Mouse (Mus musculus) megakaryocyte-erythroid progenitor cell, adult 5-6 weeks (primary cell): Measurements from ENCODE around the gene Anapc2. TPM values are rescaled to one million over a fixed set of nuclear protein-coding genes. Genes with fewer than 3 reads are reported as not detected.

Experiments
- ATAC-seq: replicated peaks from 2 replicates; pipeline ENCODE4 v1.8.0; 2016; ENCODE audit warnings: mild to moderate bottlenecking, inconsistent platforms; ENCODE audit not compliant: severe bottlenecking, poor library complexity, low FRiP score, low TSS enrichment
- total RNA-seq, 2 experiments: library from RNA; stranded (forward) in 1 of 2; stranded (reverse) in 1 of 2; fragments of 200-1000, 215-1000 nt in 1 of 2; fragments of >200 nt in 1 of 2; fragmentation: Nextera tagmentation in 1 of 2; gene quantifications; 2 replicates each; pipeline ENCODE4 v1.2.3; 2014 to 2017

The Anapc2 gene
- total RNA-seq, 2 experiments from 2014 or later, result 39.0 to 56.6 TPM

DNA sequence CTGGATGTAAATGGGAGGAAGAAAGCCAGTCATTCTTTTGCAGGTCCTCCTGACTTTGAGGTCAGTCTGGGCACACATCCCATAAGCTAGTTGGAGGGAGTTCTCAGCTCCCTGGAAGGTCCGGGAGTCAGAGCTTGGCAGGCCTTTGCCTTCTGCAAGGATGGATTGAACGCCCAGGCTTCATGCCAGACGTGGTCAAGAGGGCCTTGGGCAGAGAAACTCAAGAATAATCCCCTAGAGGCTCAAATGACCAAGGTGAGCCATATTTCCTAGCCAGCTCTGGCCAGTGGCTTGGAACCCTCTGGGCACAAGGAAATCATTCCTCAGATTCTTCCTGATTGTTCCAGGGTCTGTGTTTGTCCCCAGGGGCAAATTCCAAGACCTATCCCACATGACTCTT lies 7.4 kb upstream of the Anapc2 start:
- no peak for ATAC-seq

DNA sequence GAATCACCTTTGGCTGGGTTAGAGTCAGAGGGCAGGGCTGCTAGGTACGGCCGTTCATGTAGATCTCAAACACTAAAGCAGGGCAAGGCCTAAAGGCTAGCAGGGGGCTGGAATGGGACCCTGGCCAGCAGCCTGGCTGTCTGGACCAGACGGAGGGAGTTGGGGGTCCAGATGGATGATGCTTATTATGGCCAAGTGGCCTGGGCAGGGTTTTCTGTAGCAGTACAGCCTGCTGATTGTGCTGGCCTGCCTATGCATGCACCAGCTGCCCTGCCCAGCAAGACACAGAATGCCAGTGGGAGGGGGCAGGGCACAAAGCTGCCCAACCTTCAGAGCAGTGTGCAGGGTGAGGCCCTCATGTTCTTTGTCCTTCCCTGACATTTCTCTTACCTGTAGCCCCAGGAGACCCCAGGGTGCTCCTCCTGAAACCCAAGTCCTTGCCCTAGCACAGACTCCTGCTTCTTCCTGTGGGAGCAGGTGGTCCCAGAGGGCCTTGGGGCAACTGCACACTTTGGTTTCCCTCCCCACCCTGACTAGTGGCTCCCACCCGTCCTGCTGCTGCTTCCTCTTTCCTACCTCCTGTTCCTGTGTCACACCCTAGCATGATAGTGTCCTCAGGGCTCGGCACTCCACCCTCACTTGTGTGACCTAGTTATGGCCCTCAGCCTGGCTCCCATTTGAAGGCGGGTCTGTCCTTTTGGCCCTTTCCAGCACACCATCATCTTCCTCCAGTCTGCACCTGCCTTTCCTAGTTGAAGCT lies 6.2 kb upstream of the Anapc2 start:
- ATAC-seq, result no peak

DNA sequence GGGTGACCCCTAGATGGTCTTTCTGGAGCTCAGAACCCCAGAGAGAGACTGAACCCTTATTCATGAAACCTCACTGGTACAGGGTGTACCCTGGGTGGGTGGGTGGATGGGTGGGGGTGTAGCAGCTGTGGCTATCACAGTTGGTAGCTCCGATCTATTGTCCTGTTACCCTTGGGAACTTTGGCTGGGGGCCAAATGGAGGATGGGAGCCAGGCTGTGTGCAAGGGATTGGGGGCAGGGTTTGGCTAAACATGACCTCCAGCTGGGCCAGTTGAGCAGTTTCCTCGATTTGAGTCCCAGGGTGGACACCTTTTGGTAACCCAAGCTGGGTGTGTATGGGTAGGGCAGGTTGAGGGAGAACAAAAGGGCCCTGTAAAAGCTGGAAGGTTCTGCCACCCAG lies 5.6 kb upstream of the Anapc2 start:
- no peak for ATAC-seq

DNA sequence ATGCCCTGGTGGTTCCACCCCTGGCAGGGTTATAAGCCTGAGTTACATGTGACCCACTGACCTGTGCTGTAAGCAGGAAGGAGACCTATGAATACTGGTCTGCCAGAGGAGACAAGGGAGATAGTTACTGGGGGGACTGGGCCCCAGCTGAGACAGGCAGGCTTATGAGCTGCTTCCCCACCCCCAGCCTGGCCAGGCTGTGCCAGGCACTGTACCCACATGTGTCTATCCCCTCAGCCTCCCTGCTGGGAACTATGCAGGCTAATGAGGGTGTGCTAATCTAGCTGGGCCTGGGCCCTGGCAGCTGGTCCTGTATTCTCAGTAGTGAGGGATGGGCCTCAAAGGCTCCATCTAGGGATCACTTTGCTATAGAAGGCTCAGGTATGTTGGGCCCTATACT lies 5.0 kb upstream of the Anapc2 start:
- ATAC-seq, result no peak

DNA sequence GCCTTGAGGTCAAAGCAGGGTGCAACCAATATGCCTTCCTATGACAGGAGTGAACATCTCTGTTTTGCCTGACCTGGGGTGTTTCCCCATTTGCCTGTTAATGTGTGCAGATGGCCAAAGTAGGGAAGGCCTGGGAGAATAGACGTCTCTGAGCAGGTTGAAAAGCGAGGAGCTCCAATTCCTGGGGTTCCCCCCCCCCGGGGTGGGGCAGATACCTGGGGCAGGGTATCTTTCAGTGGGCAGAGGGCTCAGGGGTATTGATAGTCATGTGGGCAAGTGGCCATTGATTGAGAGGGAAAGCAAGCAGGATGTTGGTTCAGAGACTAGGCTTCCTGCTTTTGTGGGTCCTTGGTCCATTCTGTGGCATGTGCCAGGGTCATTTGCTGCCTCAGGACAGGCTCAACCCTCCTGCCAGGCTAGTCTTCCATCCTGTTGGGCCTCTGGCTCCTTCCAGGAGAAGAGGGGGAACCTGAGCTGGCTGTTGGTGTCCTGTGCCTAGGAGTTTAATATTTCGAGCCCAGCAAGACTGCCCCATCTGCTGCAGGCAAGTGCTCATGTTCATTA lies 4.5 kb upstream of the Anapc2 start:
- no peak for ATAC-seq

DNA sequence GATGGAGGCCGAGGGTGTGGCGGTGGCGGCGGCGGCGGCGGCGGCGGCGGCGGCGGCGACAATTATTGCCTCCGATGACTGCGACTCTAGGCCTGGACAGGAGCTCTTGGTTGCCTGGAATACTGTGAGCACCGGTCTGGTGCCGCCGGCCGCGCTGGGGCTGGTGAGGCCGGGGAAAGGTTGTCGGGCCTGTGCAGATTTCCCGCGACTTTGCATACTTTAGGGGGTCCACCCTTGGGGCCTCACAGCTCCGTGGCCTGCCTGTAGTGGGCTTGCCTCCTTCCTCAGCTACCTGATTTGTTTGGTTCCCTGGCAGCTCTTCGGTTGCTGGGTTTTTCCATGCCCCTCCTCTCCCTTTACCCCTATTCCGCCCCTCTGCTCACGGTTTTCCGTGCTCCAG lies 237 bp downstream of the Anapc2 start:
- no peak for ATAC-seq

DNA sequence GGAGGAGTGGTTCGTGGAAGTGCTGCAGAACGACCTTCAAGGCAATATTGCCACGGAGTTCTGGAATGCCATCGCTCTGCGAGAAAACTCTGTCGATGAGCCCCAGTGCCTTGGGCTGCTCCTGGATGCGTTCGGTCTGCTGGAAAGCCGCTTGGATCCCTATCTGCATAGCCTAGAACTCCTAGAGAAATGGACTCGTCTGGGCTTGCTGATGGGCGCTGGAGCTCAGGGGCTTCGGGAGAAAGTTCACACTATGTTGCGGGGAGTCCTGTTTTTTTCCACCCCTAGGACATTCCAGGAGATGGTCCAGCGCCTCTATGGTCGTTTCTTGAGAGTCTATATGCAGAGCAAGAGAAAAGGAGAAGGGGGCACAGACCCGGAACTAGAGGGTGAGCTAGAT lies 732 bp downstream of the Anapc2 start:
- no peak for ATAC-seq

DNA sequence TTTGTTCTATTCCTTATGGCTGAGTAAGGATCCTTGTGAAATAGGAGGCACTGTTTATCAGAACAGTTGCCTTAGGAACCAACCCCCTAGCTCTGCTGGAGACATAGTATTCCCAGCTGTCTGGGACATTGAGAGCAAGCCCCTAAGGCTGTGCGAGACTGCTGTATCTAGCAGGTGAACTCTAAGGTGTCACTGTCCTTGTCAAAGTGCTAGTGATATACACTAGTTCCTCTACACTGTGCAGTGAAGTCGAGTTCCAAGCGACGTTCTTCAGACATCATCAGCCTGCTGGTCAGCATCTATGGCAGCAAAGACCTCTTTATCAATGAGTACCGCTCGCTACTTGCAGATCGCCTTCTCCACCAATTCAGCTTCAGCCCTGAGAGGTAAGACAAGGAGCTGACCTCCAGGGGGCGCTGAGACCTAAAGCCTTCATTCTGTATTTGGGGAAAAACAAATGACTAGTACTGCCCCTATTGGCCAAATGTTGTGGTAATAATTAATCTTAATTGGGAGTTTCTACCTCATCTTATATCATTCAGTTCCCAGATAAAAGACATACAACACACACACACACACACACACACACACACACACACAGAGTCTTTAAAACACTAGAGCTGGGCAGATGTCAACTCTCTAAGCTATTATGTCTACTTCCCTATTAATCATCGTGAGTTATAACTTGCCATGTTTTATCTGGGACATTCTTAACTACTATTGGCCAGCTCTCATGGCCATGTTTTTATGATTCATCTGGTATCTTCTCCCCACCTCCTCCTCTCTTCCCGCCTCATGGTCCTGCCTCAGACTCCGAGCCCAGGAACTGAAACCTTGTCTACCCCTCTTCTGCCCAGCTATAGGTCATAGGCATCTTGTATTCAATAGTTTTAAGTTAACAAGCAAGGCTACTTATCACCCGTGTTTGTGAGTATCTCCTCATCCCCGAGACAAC lies 6.9 kb downstream of the Anapc2 start:
- peak; percentile 95 for ATAC-seq

DNA sequence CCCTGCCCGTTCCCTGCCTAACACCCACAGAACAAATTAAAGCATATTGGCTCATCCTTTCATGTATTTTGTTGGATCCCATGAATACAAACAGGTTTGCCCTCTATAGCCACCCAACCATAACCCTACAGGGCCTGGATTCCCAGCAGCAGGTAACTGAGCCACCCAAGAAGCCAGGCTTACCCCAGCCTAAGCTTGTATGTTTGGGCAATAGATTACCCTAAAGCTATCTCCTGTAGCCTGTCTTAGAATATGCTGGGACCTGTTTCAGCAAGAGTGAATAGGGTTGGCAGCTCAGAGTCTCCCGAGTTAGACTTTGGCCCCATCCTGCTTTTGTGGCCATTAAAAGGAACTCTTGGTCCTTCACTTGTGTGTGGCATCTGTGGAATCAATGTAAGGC lies 13.3 kb downstream of the Anapc2 start:
- ATAC-seq, result no peak

DNA sequence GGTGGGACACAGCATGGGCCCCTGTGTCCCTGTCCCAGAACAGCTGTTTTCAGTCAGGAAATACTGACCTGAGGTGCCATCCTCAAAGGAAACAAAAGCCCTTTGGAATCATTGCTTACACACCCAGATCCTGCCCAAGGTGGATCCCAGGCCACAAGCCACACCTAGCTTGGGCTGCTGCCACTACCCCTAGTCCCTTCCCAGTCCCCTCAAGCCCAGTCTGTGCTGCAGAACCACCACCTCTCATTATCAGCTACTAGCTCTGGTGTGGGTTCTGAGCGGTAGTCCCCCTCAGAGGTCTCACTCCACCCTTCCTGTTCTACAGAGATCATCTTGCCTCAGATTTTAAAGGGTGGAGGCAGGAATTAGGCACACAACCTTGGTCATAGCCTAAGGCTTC lies 14.0 kb downstream of the Anapc2 start:
- ATAC-seq, result peak; percentile 59

DNA sequence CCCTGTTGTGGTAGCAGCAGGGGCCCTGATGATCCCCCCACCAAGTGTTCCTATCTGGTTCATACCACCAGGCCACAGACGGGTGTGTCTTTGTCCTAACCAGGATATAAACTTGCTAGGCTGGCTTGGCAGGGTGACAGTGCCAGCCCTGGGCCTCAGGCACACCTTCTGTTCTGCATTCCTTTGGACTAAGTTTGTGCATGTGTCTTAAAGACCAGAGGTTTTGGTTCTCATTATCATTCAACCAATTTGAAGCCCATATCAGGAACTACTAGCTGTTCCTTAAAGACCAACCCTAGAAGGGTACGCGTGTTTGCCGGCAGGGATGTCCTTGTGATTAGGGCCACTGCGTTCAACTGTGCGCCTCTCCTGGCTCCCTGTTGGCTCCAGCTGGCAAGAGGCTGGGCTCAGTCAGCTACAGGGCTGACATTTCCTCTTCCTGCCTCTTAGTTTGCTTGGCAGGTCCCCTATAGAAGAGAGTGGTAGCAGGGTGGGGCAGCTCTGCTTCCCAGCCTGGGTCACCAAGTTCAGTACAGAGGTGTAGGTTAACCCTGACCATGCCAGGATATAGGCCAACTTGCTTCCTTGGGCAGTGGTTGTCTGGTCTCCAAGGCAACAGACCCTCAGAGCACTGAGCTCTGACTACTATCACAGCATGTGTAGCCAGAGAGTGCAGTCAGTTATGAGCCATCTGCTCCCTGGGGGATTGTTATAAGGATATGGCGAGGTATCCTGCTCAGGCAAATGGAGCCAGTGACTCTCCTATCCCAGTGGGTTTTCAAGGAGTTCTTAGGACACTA lies 14.8 kb downstream of the Anapc2 start:
- ATAC-seq, result peak; percentile 76

DNA sequence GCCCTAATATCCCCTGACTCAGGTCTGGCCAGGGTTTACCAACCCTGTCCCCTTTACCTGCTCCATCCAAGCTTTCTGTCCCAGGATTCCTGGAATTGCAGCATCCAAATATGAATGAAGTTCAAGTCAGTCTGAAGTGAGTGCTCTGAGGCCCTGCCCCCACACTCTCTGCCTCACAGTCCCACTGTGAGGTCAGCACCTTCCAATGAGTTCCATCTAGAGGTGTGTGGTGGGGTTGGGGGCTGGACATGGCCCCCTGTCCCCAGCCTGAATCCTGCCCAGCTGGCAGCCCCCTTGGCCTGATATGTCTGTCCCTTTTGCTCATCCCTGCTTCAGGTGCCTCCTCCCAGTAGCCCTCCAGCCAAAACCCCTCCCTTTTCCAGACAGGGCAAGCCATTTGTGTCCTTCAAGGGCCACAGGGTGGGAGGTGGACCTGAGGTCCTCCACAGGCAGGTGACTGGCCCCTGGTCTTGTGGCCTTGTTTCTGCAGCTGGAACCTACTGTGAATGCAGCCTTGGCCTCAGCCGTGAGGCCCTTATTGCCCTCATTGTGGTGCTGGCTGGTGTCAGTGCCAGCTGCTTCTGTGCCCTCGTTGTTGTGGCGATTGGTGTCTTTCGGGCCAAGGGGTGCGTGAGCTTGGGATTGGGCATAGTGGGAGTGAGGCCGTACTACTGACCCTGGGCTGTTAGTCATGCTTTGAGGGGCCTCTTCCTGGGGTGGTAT lies 15.8 kb downstream of the Anapc2 start, which contains the start of gene Tmem210:
Gene Tmem210, plus strand, starts transcription at position 219 of the 723 bp plus-strand sequence.
- no peak for ATAC-seq

DNA sequence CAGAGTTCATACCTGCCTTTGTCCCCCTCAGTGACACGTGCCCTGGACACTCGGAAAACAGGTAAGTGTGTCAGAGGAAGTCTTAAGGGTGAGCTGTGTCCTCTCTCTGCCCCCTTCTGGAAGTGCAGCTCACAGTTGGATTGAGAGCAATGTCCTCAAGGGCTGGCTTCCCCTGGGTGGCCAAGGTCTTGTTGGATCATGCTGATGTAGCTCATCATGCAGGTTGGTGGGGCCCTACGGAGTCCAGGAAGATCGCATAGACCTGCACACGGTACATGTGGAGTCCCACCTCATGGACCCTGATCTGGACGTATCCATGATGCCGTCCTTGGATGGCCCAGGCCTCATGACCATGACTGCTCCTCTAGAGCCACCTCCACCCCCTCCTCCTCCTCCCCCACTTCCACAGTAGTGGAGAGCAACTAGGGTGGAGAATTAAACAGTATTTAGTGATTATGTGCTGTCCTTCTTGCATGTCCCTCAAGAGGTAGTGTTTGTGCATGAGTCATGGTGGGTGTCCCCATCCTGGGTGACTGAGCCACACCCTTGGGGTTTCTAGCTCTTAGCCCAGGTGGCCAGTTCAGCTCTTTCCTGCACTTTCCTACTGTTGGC lies 16.6 kb downstream of the Anapc2 start:
- ATAC-seq, result no peak

DNA sequence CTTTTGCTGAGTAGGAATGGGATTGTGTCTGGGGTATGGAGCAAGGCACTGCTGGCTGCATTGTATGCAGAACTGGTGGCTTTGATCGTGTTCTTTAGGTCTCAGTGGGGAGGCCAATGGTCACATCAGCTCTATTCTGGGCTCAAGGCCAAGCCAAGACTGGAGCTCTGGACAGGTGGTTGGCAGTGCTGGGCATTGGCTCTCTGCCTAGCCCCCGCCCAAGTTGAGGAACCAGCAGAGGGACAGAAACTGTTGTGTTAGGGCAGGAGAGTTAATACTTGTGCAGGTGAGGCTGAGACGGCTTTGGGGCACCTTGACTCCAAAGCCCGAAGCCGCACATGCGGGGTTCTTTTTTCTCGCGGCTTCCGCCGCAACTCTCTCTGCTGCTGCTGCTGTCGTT lies 17.4 kb downstream of the Anapc2 start, which contains the start of gene Lrrc26:
Gene Lrrc26, plus strand, starts transcription at position 265 of the 400 bp plus-strand sequence.
- no peak for ATAC-seq

DNA sequence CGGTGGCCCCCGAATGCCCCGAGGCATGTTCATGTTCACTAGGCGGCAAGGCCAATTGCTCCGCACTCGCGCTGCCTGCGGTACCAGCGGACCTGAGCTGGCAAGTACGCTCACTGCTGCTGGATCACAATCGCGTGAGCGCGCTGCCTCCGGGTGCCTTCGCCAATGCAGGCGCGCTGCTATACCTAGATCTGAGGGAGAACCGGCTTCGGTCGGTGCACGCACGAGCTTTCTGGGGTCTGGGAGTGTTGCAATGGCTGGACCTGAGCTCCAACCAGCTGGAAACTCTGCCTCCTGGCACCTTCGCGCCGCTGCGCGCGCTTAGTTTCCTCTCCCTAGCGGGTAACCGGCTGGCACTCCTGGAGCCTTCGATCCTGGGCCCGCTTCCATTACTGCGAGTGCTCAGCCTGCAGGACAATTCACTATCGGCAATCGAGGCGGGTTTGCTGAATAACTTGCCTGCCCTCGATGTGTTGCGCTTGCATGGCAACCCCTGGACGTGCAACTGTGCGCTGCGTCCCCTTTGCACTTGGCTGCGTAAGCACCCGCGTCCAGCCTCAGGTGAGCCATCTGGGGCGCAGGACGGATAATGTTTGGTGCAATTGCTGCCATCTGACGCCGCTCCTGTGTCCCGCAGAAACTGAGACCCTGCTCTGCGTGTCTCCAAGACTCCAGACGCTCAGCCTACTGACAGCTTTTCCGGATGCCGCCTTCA lies 18.0 kb downstream of the Anapc2 start:
- ATAC-seq, result no peak

DNA sequence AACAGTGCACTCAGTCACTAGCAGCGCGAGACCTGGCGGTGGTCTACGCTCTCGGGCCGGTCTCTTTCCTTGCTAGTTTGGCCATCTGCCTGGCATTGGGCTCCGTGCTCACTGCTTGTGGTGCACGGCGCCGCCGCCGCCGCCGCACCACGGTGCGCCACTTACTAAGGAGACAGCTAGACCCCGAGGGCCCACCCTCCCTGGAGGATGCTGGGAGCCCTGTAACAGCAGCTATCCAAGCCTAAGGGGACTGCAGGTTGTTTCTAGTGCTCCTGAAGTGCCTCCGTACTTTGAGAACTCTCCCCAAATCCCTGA lies 18.5 kb downstream of the Anapc2 start:
- no peak for ATAC-seq

DNA sequence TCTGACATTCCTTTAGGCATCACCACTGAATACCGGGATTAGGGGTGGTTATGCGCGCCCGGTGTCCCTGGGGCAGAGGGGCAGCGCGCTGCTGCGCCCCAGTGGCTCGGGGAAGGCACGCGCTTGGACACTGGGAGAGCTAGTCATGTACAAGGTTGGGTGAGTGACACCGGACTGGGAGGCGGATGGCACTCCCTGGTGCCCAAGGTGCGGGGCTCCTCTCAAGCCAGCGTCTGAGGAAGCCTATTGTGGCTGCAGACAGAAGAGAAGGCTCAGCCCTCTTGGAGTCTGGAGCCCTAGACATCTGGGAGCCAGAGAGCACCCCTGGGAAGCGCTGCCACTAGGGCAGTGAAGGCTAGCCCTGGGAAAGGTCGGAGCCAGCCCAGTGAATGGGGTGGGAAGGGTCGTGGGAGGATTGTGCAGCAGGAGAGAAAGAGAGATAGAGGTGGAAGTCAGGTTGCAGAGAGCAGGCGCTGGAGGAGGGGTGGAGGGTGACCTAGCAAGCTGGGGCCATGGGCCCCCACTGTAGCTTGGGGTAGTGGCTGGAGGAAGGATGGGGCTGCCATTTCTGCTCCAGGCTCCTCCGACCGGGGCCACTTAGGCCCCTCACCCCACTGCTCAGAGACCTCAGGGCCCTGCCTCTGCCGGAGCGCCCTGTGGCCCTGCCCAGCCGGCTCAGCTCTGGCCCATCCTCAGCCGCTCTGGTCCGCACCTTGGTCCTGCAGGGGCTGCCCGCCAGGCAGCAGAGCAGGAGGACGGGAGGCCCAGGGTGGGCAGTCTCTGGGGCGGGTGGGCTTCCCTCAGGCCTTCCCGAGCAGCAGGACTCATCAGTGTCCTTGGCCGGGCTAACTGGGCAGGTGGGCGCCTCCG lies 19.1 kb downstream of the Anapc2 start:
- no peak for ATAC-seq
